Mouse (Mus musculus): Measurements from ENCODE around the gene Cox10. TPM values are rescaled to one million over a fixed set of nuclear protein-coding genes. Genes with fewer than 3 reads are reported as not detected.

Gene Cox10
- total and polyA plus RNA-seq, 2 experiments from 2014 or later: 14.3 to 31.0 TPM

DNA sequence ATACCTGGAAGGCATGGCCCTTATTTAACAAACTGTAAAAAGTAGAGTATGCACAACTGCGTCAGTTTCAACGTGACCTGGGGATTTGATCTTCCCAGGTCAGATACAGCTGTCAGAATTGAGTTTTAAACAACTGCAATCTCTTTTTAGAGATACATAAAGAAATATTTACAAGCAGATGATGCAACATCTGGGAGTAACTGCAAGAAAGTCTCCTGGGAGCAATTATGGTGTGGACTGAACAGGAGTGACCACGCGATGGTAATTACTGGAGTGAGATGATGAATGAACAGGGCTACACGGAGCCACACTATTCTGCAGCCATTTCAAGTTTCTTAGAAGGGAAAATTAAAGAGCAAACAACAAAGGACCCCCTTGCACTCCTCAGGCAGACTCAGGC lies 20.8 kb upstream of the Cox10 start:
- ATAC-seq: no peak
- H3K4me3 ChIP-seq (ENCODE audit: low read depth, low read length): no peak overlapping the region
- H3K4me2 ChIP-seq (ENCODE audit: low read depth): no peak overlapping the region
- H3K36me3 ChIP-seq (ENCODE audit: insufficient read depth): no peaks in the 10 kb centered on the region
- no peak for TF ChIP-seq CTCF (IDR thresholded peaks at IDR 0.05; ENCODE audit: low read depth)
- no peaks in the 10 kb centered on the region for H3K9me3 ChIP-seq (ENCODE audit: low read length)
- no peaks in the 10 kb centered on the region for H3K4me1 ChIP-seq (ENCODE audit: insufficient read depth)
- H3K9ac ChIP-seq: no peak overlapping the region
- no peak overlapping the region for H3K27ac ChIP-seq (ENCODE audit: low read depth, low read length)
- WGBS: 80% methylated on average over 5 of the region's 5 CpGs
- H3K27me3 ChIP-seq (ENCODE audit: insufficient read depth, low read length): no peaks in the 10 kb centered on the region
- no peak for DNase-seq

DNA sequence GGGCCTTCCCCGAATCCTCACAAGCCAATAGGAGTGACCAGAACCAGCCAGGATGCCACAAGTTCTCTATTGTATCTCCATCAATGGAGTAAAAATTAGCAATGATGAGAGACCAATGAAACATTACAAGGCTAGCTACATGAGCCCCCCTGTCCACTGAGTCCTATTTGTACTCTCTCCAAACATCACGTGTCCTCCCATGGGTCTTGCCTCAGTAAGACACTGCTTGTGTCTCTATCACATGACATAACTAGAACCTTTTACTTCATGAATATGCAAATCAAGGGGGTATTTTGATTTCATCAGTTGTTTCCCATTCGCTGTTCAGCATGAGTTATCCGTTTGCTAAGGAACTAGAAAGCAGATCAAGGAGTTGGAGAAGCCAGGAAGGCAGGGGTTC lies 13.8 kb upstream of the Cox10 start:
- Histone ChIP-seq H3K27ac (ENCODE audit: low read depth, low read length) (no peak overlapping the region), H3K9me3 (ENCODE audit: low read length) (no peaks in the 10 kb centered on the region), H3K27me3 (ENCODE audit: insufficient read depth, low read length) (no peaks in the 10 kb centered on the region), H3K4me2 (ENCODE audit: low read depth) (no peak overlapping the region), H3K4me3 (ENCODE audit: low read depth, low read length) (no peak overlapping the region), H3K36me3 (ENCODE audit: insufficient read depth) (no peaks in the 10 kb centered on the region), H3K9ac (no peak overlapping the region), H3K4me1 (ENCODE audit: insufficient read depth) (no peaks in the 10 kb centered on the region)
- TF ChIP-seq CTCF (IDR thresholded peaks at IDR 0.05; ENCODE audit: low read depth): no peak
- 88% methylated on average over 4 of the region's 4 CpGs for WGBS
- no peak for ATAC-seq
- no peak for DNase-seq

DNA sequence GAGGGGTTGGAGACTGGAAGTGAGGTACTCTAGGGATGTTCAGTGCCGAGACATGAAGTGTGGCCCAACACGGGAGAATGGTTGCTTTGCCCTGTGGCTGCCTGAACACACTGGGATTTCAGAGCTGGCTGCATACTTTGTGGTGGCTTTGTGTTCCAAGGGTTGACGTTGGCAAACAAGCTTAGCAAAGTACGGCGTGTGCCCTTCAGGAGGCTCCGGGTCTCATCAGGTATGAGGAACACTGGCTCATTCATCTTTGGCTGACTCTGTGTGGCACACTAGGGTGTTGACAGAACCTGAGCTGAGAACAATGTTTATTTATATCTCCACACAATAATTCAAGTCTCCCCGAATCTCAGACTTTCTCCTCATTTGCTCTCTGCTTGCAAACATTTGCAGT lies 11.9 kb upstream of the Cox10 start:
- H3K27me3 ChIP-seq (ENCODE audit: insufficient read depth, low read length): no peaks in the 10 kb centered on the region
- no peak for TF ChIP-seq CTCF (IDR thresholded peaks at IDR 0.05; ENCODE audit: low read depth)
- no peaks in the 10 kb centered on the region for H3K4me1 ChIP-seq (ENCODE audit: insufficient read depth)
- no peak overlapping the region for H3K4me2 ChIP-seq (ENCODE audit: low read depth)
- H3K9ac ChIP-seq: no peak overlapping the region
- ATAC-seq (no peak), DNase-seq (no peak)
- H3K9me3 ChIP-seq (ENCODE audit: low read length): no peaks in the 10 kb centered on the region
- H3K27ac ChIP-seq (ENCODE audit: low read depth, low read length): no peak overlapping the region
- no peaks in the 10 kb centered on the region for H3K36me3 ChIP-seq (ENCODE audit: insufficient read depth)
- no peak overlapping the region for H3K4me3 ChIP-seq (ENCODE audit: low read depth, low read length)
- 68% methylated on average over 7 of the region's 7 CpGs for WGBS

DNA sequence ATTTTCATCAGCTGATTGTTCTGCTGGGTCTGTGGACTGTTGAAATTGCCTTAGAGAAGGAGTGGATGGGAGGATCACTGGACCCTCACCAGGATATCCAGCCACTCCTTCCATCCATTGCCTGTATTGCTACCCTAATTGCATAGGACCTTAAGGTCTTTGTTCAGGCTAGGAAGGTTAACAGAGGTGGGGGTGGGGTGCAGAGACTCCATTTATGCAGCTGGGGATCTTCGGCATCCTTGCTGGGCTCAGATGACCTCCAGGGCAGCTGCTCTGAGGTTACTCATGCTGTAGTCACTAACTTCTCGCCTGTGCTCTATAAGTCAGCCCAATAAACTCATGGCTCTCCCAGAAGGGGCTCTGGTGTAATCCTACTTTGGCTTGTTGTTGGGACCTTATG lies 10.4 kb upstream of the Cox10 start:
- Histone ChIP-seq H3K4me1 (ENCODE audit: insufficient read depth) (no peaks in the 10 kb centered on the region), H3K27me3 (ENCODE audit: insufficient read depth, low read length) (no peaks in the 10 kb centered on the region), H3K36me3 (ENCODE audit: insufficient read depth) (no peaks in the 10 kb centered on the region), H3K4me3 (ENCODE audit: low read depth, low read length) (no peak overlapping the region), H3K27ac (ENCODE audit: low read depth, low read length) (no peak overlapping the region), H3K4me2 (ENCODE audit: low read depth) (no peak overlapping the region), H3K9ac (no peak overlapping the region), H3K9me3 (ENCODE audit: low read length) (no peaks in the 10 kb centered on the region)
- DNase-seq (no peak), ATAC-seq (no peak)
- 30% methylated on average over 2 of the region's 2 CpGs for WGBS
- no peak for TF ChIP-seq CTCF (IDR thresholded peaks at IDR 0.05; ENCODE audit: low read depth)

DNA sequence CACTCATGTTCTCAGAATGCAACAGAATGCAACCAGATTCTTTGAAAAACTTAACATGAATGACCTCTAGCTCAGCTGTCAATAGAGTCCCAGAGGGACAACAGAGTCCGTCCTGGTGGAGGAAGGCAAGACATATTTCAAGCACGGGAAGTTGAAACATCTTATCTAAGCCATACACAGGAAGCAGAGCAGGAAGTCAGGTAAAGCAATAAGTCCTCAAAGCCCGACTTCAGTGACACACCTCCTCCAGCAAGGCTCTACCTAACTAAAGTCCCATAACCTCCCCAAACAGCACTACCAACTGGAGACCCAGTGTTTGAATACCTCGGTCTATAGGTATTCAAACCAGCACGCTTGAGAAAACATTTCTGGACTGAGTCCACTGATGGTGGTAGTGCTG lies 6.6 kb upstream of the Cox10 start:
- no peaks in the 10 kb centered on the region for H3K9me3 ChIP-seq (ENCODE audit: low read length)
- H3K27me3 ChIP-seq (ENCODE audit: insufficient read depth, low read length): no peaks in the 10 kb centered on the region
- no peak for TF ChIP-seq CTCF (IDR thresholded peaks at IDR 0.05; ENCODE audit: low read depth)
- H3K27ac ChIP-seq (ENCODE audit: low read depth, low read length): no peak overlapping the region
- ATAC-seq: no peak
- no peak for DNase-seq
- no peak overlapping the region for H3K4me2 ChIP-seq (ENCODE audit: low read depth)
- WGBS: 86% methylated on average over 5 of the region's 5 CpGs
- no peak overlapping the region for H3K9ac ChIP-seq
- H3K36me3 ChIP-seq (ENCODE audit: insufficient read depth): no peaks in the 10 kb centered on the region; the same call in 1 of the 2 replicates
- no peaks in the 10 kb centered on the region for H3K4me1 ChIP-seq (ENCODE audit: insufficient read depth)
- H3K4me3 ChIP-seq (ENCODE audit: low read depth, low read length): no peak overlapping the region

DNA sequence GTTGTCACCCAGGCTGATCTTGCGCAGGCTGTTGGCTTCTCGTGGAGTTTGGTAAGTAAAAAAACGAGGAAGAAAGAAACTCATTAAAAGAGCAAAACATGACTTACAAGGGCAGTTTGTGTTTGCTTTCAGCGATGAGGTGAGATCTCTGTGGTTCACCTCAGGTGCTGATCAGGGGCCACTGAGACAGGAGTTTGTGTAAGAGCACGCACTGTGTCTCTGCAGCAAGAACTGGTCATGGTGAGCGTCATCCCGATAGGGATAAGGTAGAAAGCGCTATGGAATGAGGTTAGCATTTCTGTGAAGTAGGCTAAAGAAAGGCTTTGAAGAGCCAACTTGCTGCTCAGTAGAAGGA lies 436 bp upstream of the Cox10 start:
- Histone ChIP-seq H3K4me3 (ENCODE audit: low read depth, low read length) (peak overlapping the region; percentile 93), H3K9ac (peak overlapping the region; percentile 82), H3K9me3 (ENCODE audit: low read length) (no peaks in the 10 kb centered on the region), H3K27ac (ENCODE audit: low read depth, low read length) (peak overlapping the region; percentile 91), H3K4me2 (ENCODE audit: low read depth) (peak overlapping the region; percentile 72), H3K4me1 (ENCODE audit: insufficient read depth) (peaks cover 10% of the 10 kb centered on the region; the same call in 1 of the 2 replicates), H3K36me3 (ENCODE audit: insufficient read depth) (no peaks in the 10 kb centered on the region; the same call in 1 of the 2 replicates), H3K27me3 (ENCODE audit: insufficient read depth, low read length) (no peaks in the 10 kb centered on the region)
- no peak for DNase-seq
- peak; percentile 44 for ATAC-seq
- 2% methylated on average over 8 of the region's 8 CpGs for WGBS
- no peak for TF ChIP-seq CTCF (IDR thresholded peaks at IDR 0.05; ENCODE audit: low read depth)

DNA sequence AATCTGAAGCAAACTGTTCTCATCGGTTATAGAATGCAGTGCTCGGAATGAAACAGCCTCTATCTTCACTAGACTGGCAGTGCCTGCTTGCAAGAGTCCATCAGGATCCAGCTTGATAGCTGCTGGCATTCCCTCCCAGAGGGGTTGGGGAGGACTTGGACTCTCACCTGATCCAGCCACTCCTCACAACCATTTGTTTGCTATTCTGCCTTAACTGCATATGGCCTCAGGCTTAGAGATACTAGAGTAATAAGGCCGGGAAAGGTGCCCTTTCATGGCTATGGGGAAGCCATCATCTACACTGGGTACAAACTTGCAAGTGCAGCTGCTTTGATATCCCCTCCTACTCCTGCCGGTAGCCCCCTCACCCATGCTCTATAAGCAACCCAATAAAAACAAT lies 3.1 kb downstream of the Cox10 start:
- H3K27ac ChIP-seq (ENCODE audit: low read depth, low read length): no peak overlapping the region
- H3K9me3 ChIP-seq (ENCODE audit: low read length): no peaks in the 10 kb centered on the region
- no peak for TF ChIP-seq CTCF (IDR thresholded peaks at IDR 0.05; ENCODE audit: low read depth)
- DNase-seq (no peak), ATAC-seq (no peak)
- H3K27me3 ChIP-seq (ENCODE audit: insufficient read depth, low read length): no peaks in the 10 kb centered on the region
- peaks cover 5% of the 10 kb centered on the region; the same call in 1 of the 2 replicates for H3K36me3 ChIP-seq (ENCODE audit: insufficient read depth)
- no peak overlapping the region for H3K4me3 ChIP-seq (ENCODE audit: low read depth, low read length)
- 96% methylated on average over 4 of the region's 4 CpGs for WGBS
- no peak overlapping the region for H3K4me2 ChIP-seq (ENCODE audit: low read depth)
- no peak overlapping the region for H3K9ac ChIP-seq
- H3K4me1 ChIP-seq (ENCODE audit: insufficient read depth): peaks cover 10% of the 10 kb centered on the region; the same call in 1 of the 2 replicates

DNA sequence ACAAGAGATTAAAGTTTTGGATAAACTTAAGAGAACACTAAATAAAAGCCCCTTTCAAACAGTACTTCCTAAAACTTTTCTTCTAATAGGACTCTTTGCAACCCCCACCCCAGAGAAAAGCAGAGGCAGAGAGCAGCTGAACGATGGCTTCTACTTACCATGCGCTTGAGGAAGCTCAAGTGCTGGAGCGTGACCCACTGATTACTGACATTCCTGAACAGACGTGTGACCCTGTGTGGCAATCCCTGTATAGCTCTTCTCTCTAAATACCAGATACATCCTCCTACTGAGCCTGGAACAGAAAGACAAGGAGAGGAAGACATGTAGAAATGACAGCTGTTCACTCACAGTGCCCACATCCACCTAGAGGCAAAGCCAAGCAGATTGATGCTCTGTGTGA lies 5.9 kb downstream of the Cox10 start:
- no peak for TF ChIP-seq CTCF (IDR thresholded peaks at IDR 0.05; ENCODE audit: low read depth)
- Histone ChIP-seq H3K4me3 (ENCODE audit: low read depth, low read length) (no peak overlapping the region), H3K9ac (no peak overlapping the region), H3K9me3 (ENCODE audit: low read length) (no peaks in the 10 kb centered on the region), H3K27ac (ENCODE audit: low read depth, low read length) (no peak overlapping the region), H3K36me3 (ENCODE audit: insufficient read depth) (peaks cover 29% of the 10 kb centered on the region), H3K4me1 (ENCODE audit: insufficient read depth) (0 out of 2 replicates have a peak, but pooled peaks cover 1% of the 10 kb centered on the region), H3K4me2 (ENCODE audit: low read depth) (no peak overlapping the region), H3K27me3 (ENCODE audit: insufficient read depth, low read length) (no peaks in the 10 kb centered on the region)
- ATAC-seq: no peak
- 90% methylated on average over 4 of the region's 4 CpGs for WGBS
- no peak for DNase-seq
